Mouse (Mus musculus) urinary bladder, postnatal 25 days (tissue): ENCODE measurements around the gene Ccdc171.
"Not testable (repeated sequence)": the region's sequence is repeated elsewhere in the genome, so short reads cannot be mapped to it uniquely, and the experiment has no call there.

Source experiments
- DNase-seq: peaks from one replicate; pipeline ENCODE4 v3.0.0; 2022; ENCODE audit warnings: low spot score

Gene Ccdc171

DNA sequence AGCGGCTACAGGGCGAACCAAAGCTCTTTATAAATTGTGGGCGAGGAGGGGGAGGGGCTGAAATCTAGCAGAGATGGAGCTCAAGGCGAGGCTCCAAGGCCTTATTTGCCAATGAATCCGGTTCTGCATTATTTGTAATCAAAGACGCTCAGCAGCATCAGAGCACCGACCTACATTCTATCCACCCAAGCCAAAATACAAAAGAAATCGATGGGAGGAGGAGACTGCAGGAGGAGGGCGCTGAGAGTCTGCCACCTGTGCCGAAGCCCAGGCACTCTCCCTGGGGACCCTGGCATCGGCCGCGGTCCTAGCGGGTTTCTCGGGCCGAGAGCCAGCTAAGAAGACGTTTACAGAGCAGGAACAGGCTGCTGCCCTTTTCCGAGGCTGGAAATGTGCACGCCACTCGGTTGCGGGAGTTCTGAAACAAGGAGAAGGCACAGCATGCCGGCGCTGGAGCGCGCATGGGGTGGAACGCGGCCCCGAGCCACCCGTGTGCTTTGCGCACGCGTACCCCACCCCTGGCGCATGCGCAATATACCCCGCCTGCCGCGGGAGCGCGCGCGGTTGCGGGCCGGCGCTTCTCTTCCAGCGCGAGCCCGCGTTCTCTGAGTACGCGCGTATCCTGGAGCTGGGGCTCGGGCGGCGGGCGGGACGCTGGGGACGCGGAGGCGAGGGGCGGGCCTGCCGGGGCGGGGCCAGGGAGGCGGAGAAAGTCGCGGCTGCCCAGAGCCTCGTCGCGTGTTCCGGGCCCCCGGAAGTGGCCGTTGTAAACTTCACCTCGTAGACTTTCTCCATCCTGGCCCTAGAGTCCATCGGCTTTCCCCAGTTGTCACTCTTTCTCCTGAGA lies at the start of gene Ccdc171:
Gene Ccdc171, plus strand, starts transcription at position 703 of the 847 bp plus-strand sequence.
- DNase-seq, result peak; percentile 93

DNA sequence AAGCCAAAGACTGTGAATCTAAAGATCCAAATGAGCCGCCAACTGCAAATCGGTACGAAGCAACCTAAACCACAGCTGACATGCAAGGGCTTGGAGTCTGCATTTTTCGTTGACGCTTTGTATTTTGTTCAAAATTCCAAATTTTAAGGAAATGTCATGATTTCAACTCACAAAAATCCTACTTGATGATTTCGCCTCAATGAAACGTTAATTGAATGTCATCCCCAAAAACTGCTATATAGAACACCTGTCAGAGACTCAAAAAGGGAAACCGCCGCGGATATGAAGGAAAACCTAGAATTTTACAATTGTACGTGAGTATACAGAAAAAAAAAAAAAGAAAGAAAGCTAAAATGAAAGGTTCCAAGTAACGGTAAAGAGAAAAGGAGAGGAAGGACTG lies 40.1 kb upstream of the Ccdc171 start:
- no peak for DNase-seq

DNA sequence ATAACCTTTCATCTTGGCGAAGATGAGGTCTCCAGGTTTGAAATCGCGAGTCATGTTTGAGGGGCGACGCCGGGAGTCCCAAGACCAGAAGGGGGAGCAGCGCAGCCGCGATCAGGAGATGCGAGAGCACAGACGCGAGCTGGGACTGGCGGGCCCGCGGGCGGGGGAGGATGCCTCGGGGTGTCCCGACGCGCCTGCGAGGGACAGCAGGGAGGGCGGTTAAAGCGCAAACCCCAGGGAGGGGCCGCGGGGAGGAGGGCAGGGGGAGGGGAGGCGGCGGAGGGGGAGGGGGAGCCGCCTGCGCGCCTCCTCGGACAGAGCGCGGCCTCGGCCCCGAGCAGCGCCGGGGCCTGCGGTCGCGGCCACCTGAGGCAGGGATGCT lies 39.6 kb upstream of the Ccdc171 start:
- peak; percentile 67 for DNase-seq

DNA sequence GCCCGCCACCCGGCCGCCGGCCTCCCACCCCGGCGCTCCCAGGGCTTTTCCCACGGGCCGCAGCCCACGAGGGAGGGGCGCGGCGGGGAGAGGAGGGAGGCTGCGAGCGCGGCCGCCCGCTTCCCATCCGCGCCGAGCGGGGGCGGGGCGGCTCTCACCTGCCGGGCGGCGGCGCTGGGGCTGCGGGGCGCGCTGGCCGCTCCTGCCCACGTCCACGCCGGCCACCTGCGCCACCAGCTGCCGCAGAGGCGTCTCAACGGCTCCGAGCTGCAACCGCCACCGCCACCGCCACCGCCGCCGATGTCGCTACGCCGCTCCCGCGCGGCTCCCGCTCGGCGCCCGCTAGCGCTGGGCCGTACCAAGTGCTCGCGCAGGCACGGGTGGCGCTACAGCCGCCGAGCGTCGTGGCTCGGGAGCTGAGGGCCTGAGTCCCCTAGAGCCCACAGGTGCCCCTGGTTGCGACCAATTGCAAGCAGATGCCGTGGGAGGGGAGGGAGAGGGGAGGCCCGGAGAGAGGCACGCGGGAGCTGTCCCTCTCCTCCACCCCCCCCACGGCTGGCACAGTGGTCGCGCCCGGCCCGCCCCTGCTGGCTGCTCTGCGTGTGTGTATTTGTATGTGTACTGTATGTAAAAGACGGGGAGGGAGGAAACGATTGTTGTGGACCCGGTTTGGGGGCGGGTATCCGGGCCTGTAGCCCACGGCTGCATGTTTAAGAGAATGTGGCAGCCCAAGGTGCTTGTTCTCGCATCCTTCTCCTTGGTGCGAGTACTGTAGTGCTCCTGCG lies 39.0 kb upstream of the Ccdc171 start, which contains the start of gene Psip1:
Gene Psip1, minus strand, starts transcription at position 343 of the 785 bp plus-strand sequence.
- DNase-seq, result peak; percentile 86

DNA sequence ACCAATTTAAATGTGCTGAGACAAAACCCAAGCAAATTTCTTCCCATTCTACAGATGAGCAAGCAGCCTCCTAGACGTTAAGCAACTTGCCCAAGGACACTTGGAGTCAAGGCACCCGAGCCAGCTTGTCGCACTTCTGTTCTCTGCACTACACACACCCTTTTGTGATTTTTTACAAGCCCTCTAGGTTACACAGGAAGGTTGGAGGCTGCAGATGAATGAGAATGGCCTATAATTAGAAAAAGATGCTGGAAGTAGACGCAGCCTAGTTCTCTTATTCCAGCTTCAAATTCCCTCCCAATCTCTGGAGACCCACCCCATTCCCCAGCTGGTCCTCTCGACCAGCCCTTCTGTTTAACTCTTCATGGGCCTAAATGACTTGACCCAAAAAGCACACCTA lies 36.2 kb upstream of the Ccdc171 start:
- no peak for DNase-seq

DNA sequence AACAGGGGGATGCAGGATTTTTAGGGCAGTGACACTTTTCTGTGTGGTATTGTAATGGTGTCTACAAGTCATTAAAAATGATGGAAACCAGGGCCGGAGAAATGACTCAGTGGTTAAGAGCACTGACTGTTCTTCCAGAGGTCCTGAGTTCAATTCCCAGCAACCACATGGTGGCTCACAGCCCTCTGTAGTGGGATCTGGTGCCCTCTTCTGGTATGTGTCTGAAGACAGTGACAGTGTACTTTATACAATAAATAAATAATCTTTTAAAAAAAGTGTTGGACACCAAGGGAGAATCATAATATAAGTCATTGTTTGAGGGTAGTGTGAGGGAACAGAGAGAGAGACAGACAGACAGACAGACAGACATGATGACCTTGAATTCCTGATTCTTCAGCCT lies 32.2 kb upstream of the Ccdc171 start:
- DNase-seq, result no peak

DNA sequence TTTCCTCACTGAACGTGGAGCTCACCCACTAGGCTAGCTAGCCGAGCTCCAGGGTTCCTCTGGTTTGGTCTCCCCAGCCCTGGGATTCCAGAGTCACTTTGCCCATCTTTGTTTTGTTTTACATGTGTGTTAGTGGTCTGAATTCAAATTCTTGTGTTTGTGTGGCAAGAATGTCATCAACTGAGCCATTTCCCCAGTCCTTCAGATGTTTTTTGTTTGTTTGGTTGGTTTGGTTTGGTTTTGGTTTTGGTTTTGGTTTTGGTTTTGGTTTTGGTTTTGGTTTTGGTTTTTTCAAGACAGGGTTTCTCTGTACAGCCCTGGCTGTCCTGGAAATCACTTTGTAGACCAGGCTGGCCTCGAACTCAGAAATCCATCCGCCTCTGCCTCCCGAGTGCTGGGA lies 28.3 kb upstream of the Ccdc171 start:
- not testable (repeated sequence) for DNase-seq

DNA sequence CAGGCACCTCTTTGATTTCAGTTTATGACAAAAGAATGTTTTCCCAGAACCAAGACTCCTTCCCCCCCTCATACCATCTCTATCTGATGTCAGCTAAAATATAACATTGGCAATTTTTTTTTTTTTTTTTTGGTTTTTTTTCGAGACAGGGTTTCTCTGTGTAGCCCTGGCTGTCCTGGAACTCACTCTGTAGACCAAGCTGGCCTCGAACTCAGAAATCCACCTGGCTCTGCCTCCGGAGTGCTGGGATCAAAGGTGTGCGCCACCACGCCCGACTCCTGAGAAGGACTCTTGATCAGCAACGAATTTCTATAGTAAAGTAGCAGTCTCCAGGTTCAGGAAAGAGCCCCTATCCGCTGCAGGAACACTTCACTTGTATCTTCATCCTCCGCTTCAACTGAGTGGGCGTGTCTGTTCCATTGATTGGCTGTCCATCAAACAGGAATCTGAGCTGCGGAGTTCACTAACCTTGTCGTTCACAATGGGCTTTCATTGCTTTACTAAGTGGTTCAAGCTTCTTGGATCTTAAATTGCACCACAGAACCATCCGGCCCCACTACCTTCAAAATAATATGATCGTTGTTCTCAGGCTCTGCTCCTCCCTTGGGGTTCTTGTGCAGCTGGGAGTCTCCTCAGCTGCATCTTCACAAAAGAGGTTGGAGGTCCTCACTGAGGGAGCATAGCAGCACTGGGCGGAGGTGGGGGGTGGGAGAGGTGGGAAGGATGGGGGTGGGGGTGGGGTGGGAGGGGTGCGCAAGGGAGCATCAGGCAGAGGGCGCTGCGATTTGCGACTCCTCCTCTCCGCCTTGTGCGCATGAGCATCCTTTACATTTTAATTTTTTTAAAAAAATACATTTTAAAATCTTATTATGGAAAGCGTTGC lies 24.9 kb upstream of the Ccdc171 start:
- DNase-seq, result no peak

DNA sequence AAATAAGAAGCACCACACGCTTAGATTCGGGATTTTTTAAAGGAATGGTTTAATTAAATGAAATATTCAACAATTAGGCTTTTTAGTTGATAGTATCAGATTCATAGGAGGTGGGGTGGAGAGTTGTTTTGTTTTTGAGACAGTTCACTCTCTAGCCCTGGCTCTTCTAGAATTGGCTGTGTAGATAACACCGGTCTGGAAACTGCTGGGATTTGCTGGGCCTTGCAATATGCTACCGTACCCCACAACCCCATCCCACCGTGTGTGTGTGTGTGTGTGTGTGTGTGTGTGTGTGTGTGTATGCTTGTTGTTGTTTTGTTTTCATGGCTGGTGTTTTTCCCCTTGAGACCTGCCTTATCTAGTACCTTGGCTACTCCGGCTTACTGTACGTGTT lies 24.3 kb upstream of the Ccdc171 start:
- no peak for DNase-seq

DNA sequence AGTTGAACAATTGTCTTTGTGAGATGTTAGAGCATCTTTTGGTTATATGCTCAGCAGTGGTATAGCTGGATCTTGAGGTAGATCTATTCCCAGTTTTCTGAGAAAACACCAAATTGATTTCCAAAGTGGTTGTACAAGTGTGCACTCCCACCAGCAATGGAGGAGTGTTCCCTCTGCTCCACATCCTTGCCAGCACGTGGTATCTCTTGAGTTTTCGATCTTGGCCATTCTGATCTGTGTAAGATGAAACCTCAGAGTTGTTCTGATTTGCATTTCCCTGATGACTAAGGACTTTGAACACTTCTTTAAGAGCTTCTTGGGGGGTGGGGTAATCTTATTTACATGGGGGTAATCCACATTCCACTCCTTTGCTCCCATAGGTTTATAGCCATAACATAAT lies 15.7 kb upstream of the Ccdc171 start:
- no peak for DNase-seq

DNA sequence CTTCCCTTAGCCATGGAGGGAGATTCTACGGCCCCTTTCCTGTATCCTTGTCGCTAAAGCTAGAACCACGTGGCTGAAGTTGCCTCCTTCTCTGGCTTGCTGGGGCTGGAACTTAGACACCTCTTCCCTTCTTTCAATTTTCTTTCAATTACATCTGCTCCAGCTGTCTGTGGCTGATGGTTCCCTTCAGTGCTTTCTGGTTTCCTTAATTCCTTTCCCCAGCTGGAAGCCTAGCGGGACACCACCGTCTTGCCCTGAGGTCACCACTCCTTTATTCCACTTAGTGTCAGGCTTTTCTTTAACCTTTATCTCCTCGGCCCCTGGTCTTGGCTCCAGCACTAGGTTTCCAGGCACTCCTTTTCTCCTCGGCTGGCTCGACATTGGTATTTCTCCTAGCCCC lies 14.3 kb upstream of the Ccdc171 start:
- no peak for DNase-seq

DNA sequence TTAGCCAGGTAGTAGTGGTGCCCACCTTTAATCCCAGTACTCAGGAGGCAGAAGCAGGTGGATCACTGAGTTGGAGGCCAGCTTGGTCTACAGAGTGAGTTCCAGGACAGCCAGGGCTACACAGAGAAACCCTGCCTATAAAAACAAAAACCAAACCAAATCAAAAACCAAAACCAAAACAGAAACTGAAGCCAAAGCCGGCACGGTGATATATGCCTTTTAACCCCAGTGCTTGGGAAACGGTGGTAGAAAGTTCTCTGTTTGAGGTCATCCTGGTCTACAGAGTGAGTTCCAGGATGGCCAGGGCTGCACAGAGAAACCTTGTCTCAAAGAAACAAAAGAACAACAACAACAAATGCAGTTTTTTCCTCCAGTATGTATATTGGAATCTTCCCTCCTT lies 13.1 kb upstream of the Ccdc171 start:
- no peak for DNase-seq

DNA sequence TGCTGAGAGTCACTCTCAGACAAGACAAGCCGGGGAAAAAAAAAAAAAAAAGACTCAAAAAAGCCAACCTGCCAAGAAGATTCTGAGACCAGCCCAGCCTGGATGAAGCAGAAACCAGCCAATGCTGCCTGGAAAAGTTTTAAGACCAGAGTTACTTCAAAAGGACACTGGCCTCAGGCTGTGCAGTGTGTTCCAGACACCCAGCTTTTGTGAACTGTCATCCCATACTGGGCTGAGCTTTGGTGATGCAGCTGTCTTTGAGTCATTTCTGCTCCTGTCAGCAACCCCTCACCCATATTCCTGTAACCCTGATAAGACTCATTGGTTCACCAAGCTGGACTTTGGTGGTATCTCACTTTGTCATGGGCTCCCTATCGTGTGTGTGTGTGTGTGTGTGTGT lies 12.7 kb upstream of the Ccdc171 start:
- no peak for DNase-seq

DNA sequence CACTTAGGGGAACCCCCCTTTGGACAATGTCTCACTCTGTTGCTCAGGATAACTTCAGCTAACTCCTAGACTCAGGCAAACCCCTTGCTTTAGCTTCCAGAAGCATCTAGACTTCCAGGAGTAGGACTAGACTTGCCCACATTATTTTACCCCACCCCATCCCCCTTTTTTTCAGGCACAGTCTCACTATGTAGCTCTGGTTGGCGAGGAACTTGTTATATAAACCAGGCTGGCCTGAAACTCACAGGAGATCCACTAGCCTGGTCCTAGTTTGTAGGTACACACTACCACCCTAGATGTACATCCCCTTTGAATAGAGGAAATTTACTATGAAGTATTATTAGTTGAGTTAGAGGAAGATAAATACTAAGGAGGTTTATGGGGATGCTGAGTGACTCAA lies 11.2 kb upstream of the Ccdc171 start:
- no peak for DNase-seq

DNA sequence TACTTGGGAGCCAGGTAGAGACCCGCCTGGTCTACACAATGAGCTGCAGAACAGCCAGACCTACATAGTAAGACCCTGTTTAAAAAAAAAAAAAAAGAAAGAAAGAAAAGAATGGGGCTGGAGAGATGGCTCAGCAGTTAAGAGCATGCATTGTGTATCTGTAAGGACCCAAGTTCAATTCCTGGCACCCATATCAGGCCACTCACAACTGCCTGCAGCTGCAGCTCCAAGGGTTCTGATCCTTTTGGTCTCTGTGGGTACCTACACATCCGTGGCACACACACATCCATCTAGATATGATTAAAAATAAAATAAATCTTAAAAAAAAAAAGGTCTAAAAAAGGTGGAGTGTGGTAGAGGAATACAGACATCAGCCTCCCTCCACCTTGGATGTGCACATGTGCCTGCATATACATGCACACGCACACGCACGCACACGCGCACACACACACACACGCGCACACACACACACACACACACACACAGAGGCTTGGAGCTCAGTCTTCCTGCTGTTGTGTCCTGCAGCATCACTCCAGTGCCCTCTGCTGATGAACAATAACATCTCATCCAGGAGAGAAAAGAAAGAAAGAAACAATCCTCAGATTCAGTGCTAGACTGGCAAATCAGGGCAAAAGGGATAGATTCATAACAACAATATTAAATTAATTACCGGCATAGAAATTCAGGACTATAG lies 10.2 kb upstream of the Ccdc171 start:
- DNase-seq, result no peak

DNA sequence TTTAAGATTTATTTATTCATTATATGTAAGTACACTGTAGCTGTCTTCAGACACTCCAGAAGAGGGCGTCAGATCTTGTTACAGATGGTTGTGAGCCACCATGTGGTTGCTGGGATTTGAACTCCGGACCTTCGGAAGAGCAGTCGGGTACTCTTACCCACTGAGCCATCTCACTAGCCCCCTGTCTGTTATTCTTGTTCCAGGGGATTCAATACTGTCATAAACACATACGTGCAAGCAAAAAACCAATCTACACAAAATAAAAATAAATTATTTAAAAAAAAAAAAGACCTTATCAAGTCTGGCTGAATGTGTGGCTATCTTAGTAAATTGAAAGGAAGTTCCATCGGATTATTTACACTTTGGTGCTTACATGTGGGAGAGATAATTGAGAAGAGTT lies 9.2 kb upstream of the Ccdc171 start:
- not testable (repeated sequence) for DNase-seq

DNA sequence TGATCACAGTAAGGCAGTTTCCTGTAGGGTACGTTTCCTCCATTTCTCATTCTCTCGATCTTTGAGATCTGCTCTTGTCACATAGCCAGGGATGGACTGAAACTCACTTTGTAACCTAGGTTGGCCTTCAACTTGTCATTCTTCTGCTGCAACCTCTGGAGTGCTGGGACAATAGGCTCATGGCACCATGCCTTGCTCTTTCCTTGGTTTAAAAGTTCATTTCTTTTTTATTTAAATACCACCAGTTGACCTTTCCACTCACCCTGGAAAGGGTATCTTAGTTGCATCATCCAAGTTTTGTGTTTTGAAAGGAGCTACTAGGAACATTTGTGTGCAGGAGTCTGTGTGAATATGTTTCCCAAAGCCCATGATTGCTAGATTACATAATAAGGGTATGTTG lies 6.2 kb upstream of the Ccdc171 start:
- no peak for DNase-seq

DNA sequence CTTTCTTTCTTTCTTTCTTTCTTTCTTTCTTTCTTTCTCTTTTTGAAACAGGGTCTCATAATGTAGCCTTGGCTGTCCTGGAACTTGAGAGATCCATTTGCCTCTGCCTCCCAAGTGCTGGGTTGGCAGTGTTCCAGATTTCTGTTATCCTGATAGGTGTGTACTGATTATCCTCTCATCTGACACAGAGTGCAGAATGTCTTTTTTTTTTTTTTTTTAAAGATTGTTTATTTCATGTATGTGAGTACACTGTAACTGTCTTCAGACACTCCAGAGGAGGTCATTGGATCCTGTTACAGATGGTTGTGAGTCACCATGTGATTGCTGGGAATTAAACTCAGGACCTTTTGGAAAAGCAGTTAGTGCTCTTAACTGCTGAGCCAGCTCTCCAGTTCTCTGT lies 5.5 kb upstream of the Ccdc171 start:
- DNase-seq, result no peak

DNA sequence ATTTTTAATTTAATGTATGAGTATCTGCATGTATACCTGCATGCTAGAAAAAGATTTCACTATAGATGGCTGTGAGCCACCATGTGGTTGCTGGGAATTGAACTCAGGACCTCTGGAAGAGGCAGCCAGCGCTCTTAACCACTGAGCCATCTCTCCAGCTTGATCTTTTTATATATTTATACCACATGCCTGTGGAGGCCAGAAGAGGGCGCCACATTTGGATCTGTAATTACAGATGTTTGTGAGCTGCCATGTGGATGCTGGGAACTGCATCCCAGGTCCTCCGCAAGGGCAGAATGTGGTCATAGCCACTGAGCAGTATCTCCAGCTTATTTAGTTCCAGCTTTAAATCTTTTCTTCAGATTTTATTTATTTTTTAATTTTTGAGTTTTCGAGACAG lies 5.0 kb upstream of the Ccdc171 start:
- no peak for DNase-seq

DNA sequence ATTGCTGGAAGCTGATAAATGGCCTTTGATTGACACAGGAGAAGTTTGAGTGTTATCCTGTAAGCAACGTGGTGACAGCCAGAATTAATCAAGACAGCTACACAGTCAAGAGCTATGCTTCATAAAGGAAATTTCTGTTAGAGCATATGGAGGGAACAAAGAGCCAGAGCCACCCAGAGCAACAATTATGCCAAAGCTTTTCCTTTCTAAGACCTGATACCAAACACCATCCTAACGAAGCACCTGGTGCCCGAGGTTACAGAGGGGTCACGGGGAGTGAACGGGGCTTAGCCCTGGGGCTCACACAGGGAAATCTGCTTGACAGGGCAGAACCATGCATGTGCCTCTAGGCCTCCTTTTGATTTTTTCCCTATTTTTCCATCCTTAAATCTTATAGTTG lies 3.3 kb upstream of the Ccdc171 start:
- DNase-seq, result no peak

DNA sequence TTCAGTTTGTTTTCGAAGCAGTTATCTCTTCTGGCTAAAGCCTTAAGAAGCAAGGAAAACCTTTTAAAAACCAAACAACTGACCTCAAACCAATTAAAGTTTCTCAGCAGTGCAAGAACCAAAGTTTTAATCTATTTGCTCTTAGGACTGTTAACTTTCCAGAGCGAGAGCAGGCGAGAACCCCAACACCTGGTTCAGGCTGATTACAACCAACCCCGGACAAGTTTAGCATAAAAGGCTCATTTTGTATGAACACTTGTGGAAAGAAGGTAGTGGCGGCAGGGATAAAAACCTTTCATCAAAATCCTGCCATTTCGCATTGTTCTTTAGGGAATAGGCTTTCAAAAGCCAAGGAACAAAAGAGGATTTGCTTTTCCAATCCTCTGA lies 896 bp upstream of the Ccdc171 start:
- DNase-seq, result no peak

DNA sequence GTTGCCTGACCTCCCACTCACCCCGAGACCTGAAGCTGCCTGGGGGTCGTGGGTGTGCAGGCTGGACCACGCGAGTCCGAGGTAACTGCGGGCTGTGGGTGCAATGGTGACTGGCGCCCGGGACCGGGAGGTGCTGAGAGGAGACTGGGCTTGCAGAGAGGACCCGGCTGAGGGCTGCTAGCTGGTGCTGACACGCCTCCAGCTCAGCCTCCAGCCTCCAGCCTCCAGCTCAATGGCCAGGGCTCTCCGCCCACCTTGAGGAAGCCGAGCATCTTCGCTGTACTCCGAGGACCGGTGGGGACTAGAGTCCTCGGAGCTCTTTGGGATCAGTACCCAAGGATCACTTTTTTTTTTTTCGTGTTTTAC lies 328 bp downstream of the Ccdc171 start:
- DNase-seq, result no peak
